Mouse (Mus musculus) ES-E14 (cell line): ENCODE results near the gene Mgll.

Source experiments
- CHD2 ChIP-seq: IDR thresholded peaks from 2 replicates; pipeline ENCODE4 v1.6.1; 2014; ENCODE audit warnings: mild to moderate bottlenecking, low read depth, low read length, inconsistent platforms
- HCFC1 ChIP-seq: IDR thresholded peaks from 2 replicates; pipeline ENCODE4 v1.6.1; 2012; ENCODE audit warnings: low read length, inconsistent platforms, borderline replicate concordance; ENCODE audit not compliant: insufficient read depth
- MAFK ChIP-seq: IDR thresholded peaks from 2 replicates; pipeline ENCODE4 v1.6.1; 2014; ENCODE audit warnings: mild to moderate bottlenecking, low read depth, low read length, inconsistent platforms; ENCODE audit not compliant: insufficient read depth
- ZNF384 ChIP-seq: IDR thresholded peaks from 2 replicates; pipeline ENCODE4 v1.6.1; 2012; ENCODE audit warnings: low read depth, low read length, inconsistent platforms

GRCm38 (mm10) chr6:88831456-88831855 is 107.2 kb downstream of the Mgll start:
- TF ChIP-seq MAFK (no peak), HCFC1 (no peak), ZNF384 (no peak), CHD2 (no peak)
